Mouse (Mus musculus) lung, embryonic 14.5 days (tissue): ENCODE data around the gene Hsd17b2. TPM values are rescaled to one million over a fixed set of nuclear protein-coding genes. Genes with fewer than 3 reads are reported as not detected.

ENCODE experiments used
- ATAC-seq: fragments of 200-750 bp; cut with Nextera tagmentation; 2 replicates; pipeline ENCODE4 v1.8.0; 2017; ENCODE audit warnings: mild to moderate bottlenecking, moderate TSS enrichment, moderate library complexity; ENCODE audit not compliant: insufficient read depth
- DNase-seq: peaks from one replicate; pipeline ENCODE4 v3.0.0-alpha.2; 2015
- H3K27ac ChIP-seq: fragments of 300-500 bp; sonication (generic); 2 replicates; pipeline ENCODE4 v1.5.1; 2014; ENCODE audit warnings: low read depth, mild to moderate bottlenecking, moderate library complexity
- H3K27me3 ChIP-seq: fragments of 300-500 bp; sonication (generic); 2 replicates; pipeline ENCODE4 v1.6.1; 2014; ENCODE audit warnings: low read length, control low read depth; ENCODE audit not compliant: insufficient read depth
- H3K36me3 ChIP-seq: fragments of 300-500 bp; sonication (generic); 2 replicates; pipeline ENCODE4 v1.6.1; 2014; ENCODE audit warnings: control low read depth; ENCODE audit not compliant: insufficient read depth
- H3K4me1 ChIP-seq: fragments of 300-500 bp; sonication (generic); 2 replicates; pipeline ENCODE4 v1.6.1; 2014; ENCODE audit warnings: antibody characterized with exemption, control low read depth; ENCODE audit not compliant: insufficient read depth
- H3K4me2 ChIP-seq: fragments of 300-500 bp; sonication (generic); 2 replicates; pipeline ENCODE4 v1.6.1; 2014; ENCODE audit warnings: mild to moderate bottlenecking
- H3K4me3 ChIP-seq: fragments of 300-500 bp; sonication (generic); 2 replicates; pipeline ENCODE4 v1.5.1; 2014; ENCODE audit warnings: low read depth, low read length
- H3K9ac ChIP-seq: fragments of 300-500 bp; sonication (generic); 2 replicates; pipeline ENCODE4 v1.6.1; 2014
- H3K9me3 ChIP-seq: fragments of 300-500 bp; sonication (generic); 2 replicates; pipeline ENCODE4 v1.6.1; 2016; ENCODE audit warnings: low read depth, low read length, control low read depth
- CTCF ChIP-seq: IDR thresholded peaks from 2 replicates; pipeline ENCODE4 v1.5.1; 2016; ENCODE audit warnings: antibody characterized with exemption, low read depth
- WGBS: fragments of 180-500 bp; shearing (Covaris S2); extraction: QIAGEN DNeasy Blood & Tissue Kit; methylation state at CpG from one replicate; pipeline ENCODE4 v1.1.7; 2014; 5-methylcytosine and 5-hydroxymethylcytosine counted together
- polyA plus RNA-seq: library from polyadenylated mRNA; unstranded; fragments of >200 nt; fragmentation: Nextera tagmentation; extraction: Ambion mirVana; gene quantifications from 2 replicates; pipeline ENCODE4 v1.2.1, GENCODE M21; 2014

Hsd17b2 gene
- polyA plus RNA-seq, 1 experiment from 2014 or later: 0.18 TPM

DNA sequence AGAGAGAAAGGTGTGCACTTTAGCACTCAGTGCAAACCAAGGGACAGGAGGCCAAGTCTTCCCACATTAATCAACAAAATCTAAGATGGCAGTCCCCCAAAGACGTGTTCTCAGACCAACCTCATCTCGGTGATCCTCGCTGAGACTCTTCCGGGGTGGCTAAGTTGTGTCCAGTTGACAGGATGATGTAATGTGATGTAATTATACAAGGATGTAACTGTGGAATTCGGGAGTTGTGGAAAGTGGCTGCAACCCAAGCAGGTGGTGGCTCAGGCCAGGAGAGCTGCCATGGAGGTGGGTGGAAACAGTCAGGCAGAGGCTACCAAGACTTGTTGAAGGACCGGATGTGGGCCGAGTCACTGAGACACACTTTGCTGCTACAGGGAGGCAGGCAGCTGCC, 13.8 kb upstream of the Hsd17b2 start:
- Histone ChIP-seq H3K27me3 (no peaks in the 10 kb centered on the region), H3K27ac (no peak overlapping the region), H3K4me1 (no peaks in the 10 kb centered on the region), H3K9me3 (no peaks in the 10 kb centered on the region), H3K4me2 (no peak overlapping the region), H3K9ac (no peak overlapping the region), H3K4me3 (no peak overlapping the region), H3K36me3 (no peaks in the 10 kb centered on the region)
- DNase-seq (no peak), ATAC-seq (no peak)
- TF ChIP-seq CTCF: no peak
- WGBS: 69% methylated on average over 7 of the region's 7 CpGs

DNA sequence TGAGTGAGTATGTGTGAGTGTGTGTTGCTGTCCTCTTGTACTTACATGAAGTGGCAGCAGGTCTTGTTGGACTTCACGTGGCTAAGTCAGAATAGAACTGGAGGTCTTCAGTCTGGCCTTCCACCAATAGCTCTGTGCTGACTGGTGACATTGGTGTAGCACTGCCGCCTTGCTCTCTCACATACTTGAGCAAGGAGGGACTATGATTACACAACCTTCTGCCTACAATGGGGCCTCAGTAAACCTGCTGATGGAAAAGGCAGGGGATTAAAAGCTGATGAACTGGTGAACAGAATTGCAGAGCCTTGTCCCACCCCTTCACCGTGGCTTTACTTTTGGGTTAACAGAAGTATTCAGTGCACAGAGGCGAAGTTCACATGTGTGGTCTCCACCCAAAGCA, 9.6 kb upstream of the Hsd17b2 start:
- no peak for ATAC-seq
- TF ChIP-seq CTCF: no peak
- Histone ChIP-seq H3K36me3 (no peaks in the 10 kb centered on the region), H3K9me3 (0 out of 2 replicates have a peak, but pooled peaks cover 3% of the 10 kb centered on the region), H3K27ac (no peak overlapping the region), H3K9ac (no peak overlapping the region), H3K27me3 (no peaks in the 10 kb centered on the region), H3K4me1 (no peaks in the 10 kb centered on the region), H3K4me3 (no peak overlapping the region), H3K4me2 (no peak overlapping the region)
- whole genome bisulfite sequencing: 87% methylated on average over 4 of the region's 4 CpGs
- DNase-seq: no peak

DNA sequence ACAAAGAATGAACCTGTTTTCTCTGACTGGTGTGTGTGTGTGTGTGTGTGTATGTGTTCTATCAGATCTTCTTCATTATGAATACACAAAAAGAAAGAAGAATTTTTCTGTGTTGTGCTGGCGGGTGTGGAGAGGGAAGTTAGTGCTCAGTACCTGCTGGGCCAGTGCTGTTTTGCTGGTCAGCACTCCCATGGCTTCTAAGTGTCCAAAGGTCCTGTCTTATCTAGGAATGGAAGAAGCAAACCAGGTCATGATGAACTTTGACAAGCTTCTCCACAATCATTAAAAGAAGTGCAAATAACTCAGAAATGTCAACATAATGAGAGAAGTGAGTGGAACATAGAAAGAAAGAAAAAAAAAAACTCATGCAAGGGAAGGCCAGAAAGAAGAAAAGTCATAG, 6.1 kb upstream of the Hsd17b2 start:
- no peak overlapping the region for H3K27ac ChIP-seq
- H3K36me3 ChIP-seq: no peaks in the 10 kb centered on the region
- no peak overlapping the region for H3K4me3 ChIP-seq
- no peaks in the 10 kb centered on the region for H3K4me1 ChIP-seq
- 81% methylated on average over 1 of the region's 1 CpGs for WGBS
- DNase-seq (no peak), ATAC-seq (no peak)
- no peak overlapping the region for H3K4me2 ChIP-seq
- TF ChIP-seq CTCF: no peak
- no peaks in the 10 kb centered on the region for H3K27me3 ChIP-seq
- H3K9me3 ChIP-seq: 0 out of 2 replicates have a peak, but pooled peaks cover 3% of the 10 kb centered on the region
- no peak overlapping the region for H3K9ac ChIP-seq

DNA sequence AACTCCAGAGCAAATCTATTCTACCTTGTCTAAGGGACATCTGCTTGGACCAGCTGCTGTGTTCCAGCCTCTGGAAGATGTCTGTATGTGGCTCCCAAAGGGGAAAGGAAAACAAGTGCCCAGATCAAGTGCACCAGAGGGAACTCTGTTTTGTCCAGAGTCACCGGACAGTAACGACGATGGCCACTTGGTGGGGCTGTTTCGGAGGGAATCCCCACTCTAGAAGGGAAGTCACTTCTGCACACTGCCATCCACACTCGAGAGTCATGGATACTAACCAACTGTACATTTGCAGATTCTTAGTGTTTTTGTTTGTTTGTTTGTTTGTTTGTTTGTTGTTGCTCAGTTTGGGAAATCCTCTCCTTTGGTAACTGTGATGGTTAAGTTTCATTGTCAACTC, 4.5 kb upstream of the Hsd17b2 start:
- peak; percentile 24 for DNase-seq
- Histone ChIP-seq H3K9ac (no peak overlapping the region), H3K27ac (no peak overlapping the region), H3K27me3 (no peaks in the 10 kb centered on the region), H3K36me3 (no peaks in the 10 kb centered on the region), H3K4me3 (no peak overlapping the region), H3K4me2 (no peak overlapping the region), H3K4me1 (no peaks in the 10 kb centered on the region), H3K9me3 (0 out of 2 replicates have a peak, but pooled peaks cover 3% of the 10 kb centered on the region)
- WGBS: 57% methylated on average over 5 of the region's 5 CpGs
- TF ChIP-seq CTCF: peak; percentile 43
- no peak for ATAC-seq

DNA sequence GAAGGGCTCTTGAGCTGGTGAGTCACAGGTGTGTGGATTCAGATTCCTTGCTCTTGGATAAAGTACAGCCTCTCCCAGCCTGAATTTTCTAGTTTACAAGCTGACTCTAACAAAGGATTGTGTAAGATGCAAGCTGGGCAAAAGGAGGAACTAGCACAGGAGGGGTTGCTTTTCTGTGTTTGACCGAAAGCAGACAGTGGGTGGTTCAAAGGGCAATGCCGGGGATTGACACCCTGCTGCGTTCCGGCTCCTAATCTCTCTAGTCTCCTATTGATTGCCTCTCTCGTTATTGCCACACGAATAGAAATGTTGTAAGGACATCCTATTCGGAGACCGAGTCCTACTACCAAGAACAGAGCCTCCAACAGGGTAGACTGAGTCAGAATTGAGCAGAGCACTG, 1.0 kb upstream of the Hsd17b2 start:
- Histone ChIP-seq H3K4me1 (no peaks in the 10 kb centered on the region), H3K9ac (no peak overlapping the region), H3K27me3 (no peaks in the 10 kb centered on the region), H3K27ac (no peak overlapping the region), H3K9me3 (no peaks in the 10 kb centered on the region), H3K4me3 (no peak overlapping the region), H3K4me2 (no peak overlapping the region), H3K36me3 (no peaks in the 10 kb centered on the region)
- 79% methylated on average over 8 of the region's 8 CpGs for WGBS
- DNase-seq (no peak), ATAC-seq (no peak)
- TF ChIP-seq CTCF: no peak

DNA sequence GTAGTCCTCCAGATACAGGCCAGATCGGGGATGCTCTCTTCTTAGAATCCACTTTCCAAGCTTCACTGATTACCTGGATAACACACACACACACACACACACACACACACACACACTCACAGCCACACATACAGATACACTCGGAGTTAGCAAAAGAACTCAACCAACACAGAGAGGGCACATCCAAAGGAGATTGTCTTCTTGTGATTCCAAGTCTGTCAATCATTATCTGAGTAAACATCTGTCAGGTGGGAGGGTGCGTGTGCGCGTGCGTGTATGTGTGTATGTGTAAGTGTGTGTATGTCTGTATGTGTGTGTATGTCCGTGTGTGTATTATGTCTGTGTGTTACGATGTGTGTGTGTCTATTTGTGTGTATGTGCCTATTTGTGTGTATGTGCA, 458 bp upstream of the Hsd17b2 start:
- WGBS: 86% methylated on average over 8 of the region's 8 CpGs
- no peak overlapping the region for H3K9ac ChIP-seq
- H3K4me2 ChIP-seq: no peak overlapping the region
- ATAC-seq (no peak), DNase-seq (no peak)
- no peaks in the 10 kb centered on the region for H3K27me3 ChIP-seq
- no peak overlapping the region for H3K27ac ChIP-seq
- no peak overlapping the region for H3K4me3 ChIP-seq
- H3K36me3 ChIP-seq: no peaks in the 10 kb centered on the region
- no peaks in the 10 kb centered on the region for H3K9me3 ChIP-seq
- no peaks in the 10 kb centered on the region for H3K4me1 ChIP-seq
- no peak for TF ChIP-seq CTCF

DNA sequence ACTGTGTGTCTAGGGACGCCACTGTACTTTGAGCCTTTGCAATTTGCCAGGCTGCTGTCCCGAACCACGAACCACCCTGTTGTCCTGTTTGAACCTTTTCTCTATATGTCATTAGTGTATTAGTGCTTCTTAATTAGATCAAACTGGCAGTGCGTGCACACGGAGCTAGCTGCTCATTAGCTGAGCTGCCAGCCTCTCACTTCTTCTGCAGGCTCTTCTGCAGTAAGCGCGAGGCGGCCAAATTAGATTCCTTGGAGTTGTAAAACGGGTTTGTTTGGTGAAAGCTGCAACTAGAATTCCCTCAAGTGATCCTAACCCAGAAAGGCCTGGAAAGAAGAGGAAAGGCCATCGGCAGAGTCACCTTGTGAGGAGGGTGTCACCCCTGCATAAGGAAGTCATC, 997 bp downstream of the Hsd17b2 start:
- H3K36me3 ChIP-seq: no peaks in the 10 kb centered on the region
- H3K27ac ChIP-seq: no peak overlapping the region
- no peaks in the 10 kb centered on the region for H3K4me1 ChIP-seq
- TF ChIP-seq CTCF: no peak
- WGBS: 59% methylated on average over 10 of the region's 10 CpGs
- no peaks in the 10 kb centered on the region for H3K27me3 ChIP-seq
- ATAC-seq: no peak
- no peaks in the 10 kb centered on the region for H3K9me3 ChIP-seq
- H3K4me3 ChIP-seq: no peak overlapping the region
- no peak overlapping the region for H3K4me2 ChIP-seq
- no peak overlapping the region for H3K9ac ChIP-seq
- peak; percentile 49 for DNase-seq

DNA sequence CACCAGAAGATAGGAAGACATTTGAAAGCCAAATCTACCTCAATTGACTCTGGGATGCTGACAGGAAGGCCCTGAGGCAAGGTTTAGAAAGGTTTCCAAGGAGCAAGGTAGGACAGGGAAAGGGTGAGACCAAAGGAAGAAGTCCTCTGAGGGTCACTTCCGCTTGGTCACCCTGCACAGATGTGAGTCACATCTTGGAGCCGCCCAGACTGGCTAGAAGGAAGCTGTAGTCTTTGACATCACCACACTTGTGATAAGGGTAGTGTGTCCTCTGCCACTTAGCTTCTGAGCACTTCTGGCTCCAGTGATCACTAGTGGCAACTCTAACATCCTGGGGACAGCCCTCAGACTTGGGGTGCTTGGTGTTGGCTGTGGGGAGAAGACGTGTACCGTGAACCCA, 4.4 kb downstream of the Hsd17b2 start:
- H3K9ac ChIP-seq: no peak overlapping the region
- no peak overlapping the region for H3K4me3 ChIP-seq
- no peaks in the 10 kb centered on the region for H3K4me1 ChIP-seq
- WGBS: 85% methylated on average over 4 of the region's 4 CpGs
- no peak for TF ChIP-seq CTCF
- no peaks in the 10 kb centered on the region for H3K27me3 ChIP-seq
- DNase-seq: no peak
- no peaks in the 10 kb centered on the region for H3K36me3 ChIP-seq
- ATAC-seq: no peak
- H3K4me2 ChIP-seq: no peak overlapping the region
- H3K9me3 ChIP-seq: no peaks in the 10 kb centered on the region
- no peak overlapping the region for H3K27ac ChIP-seq
